Mouse (Mus musculus): ENCODE measurements around the gene Ubr3. TPM values are rescaled to one million over a fixed set of nuclear protein-coding genes. Genes with fewer than 3 reads are reported as not detected.

The Ubr3 gene
- total RNA-seq, 2 experiments from 2014 or later, result 134 to 137 TPM

GRCm38 (mm10) chr2:70044466-70044865 lies 147.4 kb downstream of the Ubr3 start:
- intact Hi-C loops (cut with DNase I), result no loop called here
- H3K4me3 ChIP-seq, result no peak overlapping the region
- no peak for DNase-seq (ENCODE audit: extremely low spot score in 1 of 2, low spot score in 2 of 2)
- TF ChIP-seq CTCF (IDR thresholded peaks at IDR 0.05), result no peak
- H3K27ac ChIP-seq, result no peak overlapping the region

- intact Hi-C loops (cut with DNase I), result no loop called here
- no peak for DNase-seq (ENCODE audit: extremely low spot score in 1 of 2, low spot score in 2 of 2)
- Histone ChIP-seq H3K4me3 (no peak overlapping the region), H3K27ac (no peak overlapping the region)
- TF ChIP-seq CTCF (IDR thresholded peaks at IDR 0.05), result no peak
Measured at GRCm38 (mm10) chr2:70047868-70048267, 150.8 kb downstream of the Ubr3 start.

GRCm38 (mm10) chr2:70053803-70054202 lies 156.8 kb downstream of the Ubr3 start:
- no peak for TF ChIP-seq CTCF (IDR thresholded peaks at IDR 0.05)
- H3K4me3 ChIP-seq, result no peak overlapping the region
- no peak overlapping the region for H3K27ac ChIP-seq
- intact Hi-C loops (cut with DNase I), result no loop called here
- DNase-seq (ENCODE audit: extremely low spot score in 1 of 2, low spot score in 2 of 2), result no peak

GRCm38 (mm10) chr2:70058201-70058600 lies 161.2 kb downstream of the Ubr3 start:
- TF ChIP-seq CTCF (IDR thresholded peaks at IDR 0.05), result no peak
- Histone ChIP-seq H3K4me3 (no peak overlapping the region), H3K27ac (no peak overlapping the region)
- DNase-seq (ENCODE audit: extremely low spot score in 1 of 2, low spot score in 2 of 2), result no peak
- intact Hi-C loops (cut with DNase I), result no loop called here

- intact Hi-C loops (cut with DNase I), result no loop called here
- H3K27ac ChIP-seq, result no peak overlapping the region
- H3K4me3 ChIP-seq, result no peak overlapping the region
- no peak for DNase-seq (ENCODE audit: extremely low spot score in 1 of 2, low spot score in 2 of 2)
- no peak for TF ChIP-seq CTCF (IDR thresholded peaks at IDR 0.05)
Measured at GRCm38 (mm10) chr2:70060359-70061345, 163.6 kb downstream of the Ubr3 start.

- intact Hi-C loops (cut with DNase I), result no loop called here
- Histone ChIP-seq H3K27ac (no peak overlapping the region), H3K4me3 (no peak overlapping the region)
- no peak for DNase-seq (ENCODE audit: extremely low spot score in 1 of 2, low spot score in 2 of 2)
- no peak for TF ChIP-seq CTCF (IDR thresholded peaks at IDR 0.05)
Measured at GRCm38 (mm10) chr2:70065116-70065515, 168.1 kb downstream of the Ubr3 start.

GRCm38 (mm10) chr2:70065729-70066300 lies 168.8 kb downstream of the Ubr3 start:
- H3K27ac ChIP-seq, result no peak overlapping the region
- H3K4me3 ChIP-seq, result no peak overlapping the region
- intact Hi-C loops (cut with DNase I), result no loop called here
- no peak for TF ChIP-seq CTCF (IDR thresholded peaks at IDR 0.05)
- DNase-seq (ENCODE audit: extremely low spot score in 1 of 2, low spot score in 2 of 2), result no peak

- H3K4me3 ChIP-seq, result no peak overlapping the region
- no peak overlapping the region for H3K27ac ChIP-seq
- intact Hi-C loops (cut with DNase I), result no loop called here
- TF ChIP-seq CTCF (IDR thresholded peaks at IDR 0.05), result no peak
- DNase-seq (ENCODE audit: extremely low spot score in 1 of 2, low spot score in 2 of 2), result no peak
Measured at GRCm38 (mm10) chr2:70066338-70067022, 169.4 kb downstream of the Ubr3 start.

- no peak for DNase-seq (ENCODE audit: extremely low spot score in 1 of 2, low spot score in 2 of 2)
- H3K27ac ChIP-seq, result no peak overlapping the region
- intact Hi-C loops (cut with DNase I), result no loop called here
- H3K4me3 ChIP-seq, result no peak overlapping the region
- TF ChIP-seq CTCF (IDR thresholded peaks at IDR 0.05), result no peak
Measured at GRCm38 (mm10) chr2:70069861-70070260, 172.8 kb downstream of the Ubr3 start.

Other genes with a start within 250 kb of the Ubr3 start
- under 1 TPM; 0.75 to 0.84 TPM for gene Klhl41, start 227.1 kb upstream of the Ubr3 start, total RNA-seq (2021)
- gene Fastkd1, start 183.7 kb upstream of the Ubr3 start, total RNA-seq (2021), result 10 to 100 TPM; 15.5 to 16.3 TPM
- gene Ppig, start 174.7 kb upstream of the Ubr3 start, total RNA-seq (2021), result 10 to 100 TPM; 65.4 to 79.5 TPM
- gene Ccdc173, start 107.7 kb upstream of the Ubr3 start, total RNA-seq (2021), result 1 to 10 TPM; 2.8 to 3.3 TPM
- 10 to 100 TPM; 23.3 to 25.1 TPM for gene Phospho2, start 107.6 kb upstream of the Ubr3 start, total RNA-seq (2021)
- gene Klhl23, start 75.3 kb upstream of the Ubr3 start, total RNA-seq (2021), result 10 to 100 TPM; 49.2 to 53.7 TPM
- 100 to 1,000 TPM; 108 to 115 TPM for gene Ssb, start 35.7 kb upstream of the Ubr3 start, total RNA-seq (2021)
- 10 to 100 TPM; 13.5 to 15.2 TPM for gene Mettl5, start 11.6 kb upstream of the Ubr3 start, total RNA-seq (2021)
- under 1 TPM; 0.61 to 0.72 TPM for gene Myo3b, start 141.9 kb downstream of the Ubr3 start, total RNA-seq (2021)

Data from left cerebral cortex, adult 2 months (tissue).